Mouse (Mus musculus) CH12.LX (cell line): Measurements from ENCODE around the gene Rasgrf2. TPM values are rescaled to one million over a fixed set of nuclear protein-coding genes. Genes with fewer than 3 reads are reported as not detected.

Experiments used
- DNase-seq: peaks from one replicate; pipeline ENCODE4 v3.0.0-alpha.2; 2013; ENCODE audit errors: extremely low read depth
- H3K27ac ChIP-seq: 2 replicates; pipeline ENCODE4 v1.5.1; 2012; ENCODE audit warnings: low read depth, mild to moderate bottlenecking, control low read depth, moderate library complexity; ENCODE audit not compliant: insufficient read depth
- H3K27me3 ChIP-seq: replicated peaks from 2 replicates; pipeline ENCODE3; 2012; ENCODE audit warnings: inconsistent platforms
- H3K36me3 ChIP-seq, 2 experiments: replicated peaks in 1 of 2; 2 replicates each; pipeline versions ENCODE3 to v1.6.1; 2012; ENCODE audit warnings: inconsistent platforms in 1 of 2, low read length in 1 of 2, mild to moderate bottlenecking in 1 of 2, mixed read lengths in 1 of 2, moderate library complexity in 1 of 2; ENCODE audit not compliant: control insufficient read depth in 1 of 2, insufficient read depth in 1 of 2
- H3K4me1 ChIP-seq, 2 experiments: 2 replicates each; pipeline ENCODE4 v1.6.1; 2012; ENCODE audit warnings: inconsistent platforms in 1 of 2, moderate library complexity in 1 of 2; ENCODE audit not compliant: insufficient read depth in 2 of 2, control insufficient read depth in 1 of 2
- H3K4me2 ChIP-seq: 2 replicates; pipeline ENCODE4 v1.6.1; 2012; ENCODE audit warnings: low read depth, mild to moderate bottlenecking, control low read depth; ENCODE audit not compliant: poor library complexity, insufficient read depth, severe bottlenecking
- H3K4me3 ChIP-seq, 3 experiments: fragments of 150-350 bp in 1 of 3; sonication (generic) in 1 of 3; replicated peaks in 1 of 3; 2 replicates each; pipeline versions ENCODE3 to v1.5.1; 2011 to 2012; ENCODE audit warnings: low read depth in 2 of 3, low read length in 2 of 3, mild to moderate bottlenecking in 2 of 3, moderate library complexity in 2 of 3, control low read depth in 1 of 3, improper control_type of control experiment in 1 of 3, inconsistent platforms in 1 of 3, mixed read lengths in 1 of 3; ENCODE audit not compliant: poor library complexity in 1 of 3
- H3K79me2 ChIP-seq: replicated peaks from 2 replicates; pipeline ENCODE4 v1.6.1; 2012; ENCODE audit warnings: mild to moderate bottlenecking, moderate library complexity; ENCODE audit not compliant: control insufficient read depth, poor library complexity, insufficient read depth, severe bottlenecking; ENCODE audit errors: extremely low read depth
- H3K9ac ChIP-seq: 2 replicates; pipeline ENCODE4 v1.6.1; 2012; ENCODE audit warnings: low read depth, mild to moderate bottlenecking, control low read depth, moderate library complexity; ENCODE audit not compliant: insufficient read depth
- H3K9me3 ChIP-seq: replicated peaks from 2 replicates; pipeline ENCODE3; 2012; ENCODE audit warnings: low read length, inconsistent platforms, mixed read lengths
- BHLHE40 ChIP-seq: IDR thresholded peaks from 2 replicates; pipeline ENCODE4 v1.6.1; 2011; ENCODE audit warnings: mild to moderate bottlenecking, low read depth, low read length, improper control_type of control experiment
- CHD1 ChIP-seq: IDR thresholded peaks from 2 replicates; pipeline ENCODE4 v1.6.1; 2012; ENCODE audit warnings: low read depth, low read length, improper control_type of control experiment, inconsistent platforms
- CTCF ChIP-seq, 2 experiments: IDR thresholded peaks in 1 of 2; conservative IDR thresholded peaks in 1 of 2; 2 replicates each; pipeline ENCODE4 v1.5.1; 2011 to 2012; ENCODE audit warnings: low read depth in 2 of 2, low read length in 2 of 2, improper control_type of control experiment in 1 of 2, inconsistent platforms in 1 of 2, mild to moderate bottlenecking in 1 of 2, moderate library complexity in 1 of 2
- HCFC1 ChIP-seq: IDR thresholded peaks from 2 replicates; pipeline ENCODE4 v1.6.1; 2012; ENCODE audit warnings: low read depth, mild to moderate bottlenecking, inconsistent platforms, low read length, improper control_type of control experiment
- JUN ChIP-seq: IDR thresholded peaks from 2 replicates; pipeline ENCODE4 v1.6.1; 2011; ENCODE audit warnings: low read depth, mild to moderate bottlenecking, low read length, improper control_type of control experiment, moderate library complexity; ENCODE audit not compliant: insufficient read depth
- MAZ ChIP-seq: IDR thresholded peaks from 2 replicates; pipeline ENCODE4 v1.6.1; 2012; ENCODE audit warnings: low read depth, mild to moderate bottlenecking, inconsistent platforms, low read length, improper control_type of control experiment, moderate library complexity
- MEF2A ChIP-seq: IDR thresholded peaks from 2 replicates; pipeline ENCODE4 v1.6.1; 2014; ENCODE audit warnings: low read depth, mild to moderate bottlenecking, inconsistent platforms, low read length, improper control_type of control experiment, borderline replicate concordance
- MXI1 ChIP-seq: IDR thresholded peaks from 2 replicates; pipeline ENCODE4 v1.6.1; 2011; ENCODE audit warnings: mild to moderate bottlenecking, low read depth, low read length, improper control_type of control experiment
- NRF1 ChIP-seq: IDR thresholded peaks from 2 replicates; pipeline ENCODE4 v1.6.1; 2014; ENCODE audit warnings: low read depth, mild to moderate bottlenecking, inconsistent platforms, low read length, improper control_type of control experiment, moderate library complexity
- POLR2A ChIP-seq: IDR thresholded peaks from 2 replicates; pipeline ENCODE4 v1.6.1; 2011; ENCODE audit warnings: low read depth, mild to moderate bottlenecking, improper control_type of control experiment, low read length
- SMC3 ChIP-seq: IDR thresholded peaks from 2 replicates; pipeline ENCODE4 v1.6.1; 2011; ENCODE audit warnings: low read depth, low read length, improper control_type of control experiment
- TBP ChIP-seq: conservative IDR thresholded peaks from 2 replicates; pipeline ENCODE4 v1.6.1; 2011; ENCODE audit warnings: low read depth, low read length, improper control_type of control experiment
- TCF12 ChIP-seq: IDR thresholded peaks from 2 replicates; pipeline ENCODE4 v1.6.1; 2014; ENCODE audit warnings: low read depth, mild to moderate bottlenecking, inconsistent platforms, low read length, improper control_type of control experiment
- UBTF ChIP-seq: IDR thresholded peaks from 2 replicates; pipeline ENCODE4 v1.6.1; 2012; ENCODE audit warnings: low read depth, mild to moderate bottlenecking, inconsistent platforms, low read length, improper control_type of control experiment, moderate library complexity
- USF1 ChIP-seq: IDR thresholded peaks from 2 replicates; pipeline ENCODE4 v1.6.1; 2014; ENCODE audit warnings: low read depth, mild to moderate bottlenecking, inconsistent platforms, low read length, improper control_type of control experiment
- ZKSCAN1 ChIP-seq: IDR thresholded peaks from 2 replicates; pipeline ENCODE4 v1.6.1; 2012; ENCODE audit warnings: low read depth, inconsistent platforms, low read length, improper control_type of control experiment, borderline replicate concordance
- ZMIZ1 ChIP-seq: IDR thresholded peaks from 2 replicates; pipeline ENCODE4 v1.6.1; 2012; ENCODE audit warnings: low read depth, mild to moderate bottlenecking, inconsistent platforms, low read length, improper control_type of control experiment
- dilution Hi-C: fragments of 300-500 bp; cut with MboI; formaldehyde crosslinking; loops from 2 replicates; pipeline ENCODE4 v1.14.3; 2020; ENCODE audit warnings: low sequenced_read_pairs; ENCODE audit not compliant: extremely low pct_unique_long_range_greater_than_20kb, extremely low pct_ligation_motif_present
- in situ Hi-C: fragments of 300-500 bp; cut with MboI; formaldehyde crosslinking; loops from 3 replicates; pipeline ENCODE4 v1.14.3; 2019; ENCODE audit warnings: low sequenced_read_pairs, low pct_ligation_motif_present, low pct_unique_long_range_greater_than_20kb, mixed read lengths
- polyA plus RNA-seq: library from polyadenylated mRNA; unstranded; fragments of >175 nt; gene quantifications from 2 replicates; pipeline ENCODE4 v1.2.1, GENCODE M21; 2012; ENCODE audit warnings: low read depth; ENCODE audit not compliant: insufficient read length
- total RNA-seq, 2 experiments: library from RNA; depleted of rRNA; stranded (reverse); fragments of 300-350 nt in 1 of 2; fragments of >200 nt in 1 of 2; gene quantifications; 2 replicates each; pipeline ENCODE4 v1.2.3; 2012 to 2014

Gene Rasgrf2
- total and polyA plus RNA-seq, 3 experiments, result 2.6 to 5.0 (median 4.7) TPM

DNA sequence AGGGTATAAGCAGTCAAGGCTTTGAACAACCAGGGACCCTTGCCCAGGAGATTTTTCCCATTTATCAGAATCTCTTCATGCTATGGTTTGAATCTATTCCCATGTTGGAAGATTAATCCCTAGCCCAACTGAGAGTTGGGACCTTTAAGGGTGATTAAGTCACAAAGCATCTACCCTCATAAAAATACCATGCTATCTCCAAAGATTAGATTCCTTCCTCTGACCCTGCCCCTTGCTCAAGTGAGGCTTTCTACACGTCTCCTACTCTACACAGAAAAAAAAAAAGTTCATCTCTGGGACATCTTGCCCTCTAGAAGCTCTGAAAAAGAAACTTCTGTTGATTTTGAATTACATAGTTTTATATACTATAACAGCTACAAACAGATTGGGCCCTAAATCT is 154.5 kb downstream of the Rasgrf2 start:
- no peak for DNase-seq
- Histone ChIP-seq H3K36me3 (peaks cover 9 to 31% of the 10 kb centered on the region in 2 experiments), H3K4me1 (peaks cover 4 to 11% of the 10 kb centered on the region in 2 experiments), H3K27me3 (no peaks in the 10 kb centered on the region), H3K79me2 (no peaks in the 10 kb centered on the region), H3K9me3 (no peaks in the 10 kb centered on the region)
- in situ Hi-C loops, result no loop called here
- no peak for TF ChIP-seq HCFC1
- no peak for TF ChIP-seq SMC3
- TF ChIP-seq CHD1, result no peak
- TF ChIP-seq TBP, result no peak
- TF ChIP-seq TCF12, result no peak
- no peak for TF ChIP-seq MEF2A
- TF ChIP-seq USF1, result no peak
- TF ChIP-seq MXI1, result no peak
- no peak for TF ChIP-seq MAZ
- TF ChIP-seq, all 38 proteins: peak for 0
- Histone ChIP-seq H3K27ac (no peak overlapping the region), H3K4me3 (no peak overlapping the region), H3K4me2 (no peak overlapping the region), H3K9ac (no peak overlapping the region)
- dilution Hi-C loops, result no loop called here

DNA sequence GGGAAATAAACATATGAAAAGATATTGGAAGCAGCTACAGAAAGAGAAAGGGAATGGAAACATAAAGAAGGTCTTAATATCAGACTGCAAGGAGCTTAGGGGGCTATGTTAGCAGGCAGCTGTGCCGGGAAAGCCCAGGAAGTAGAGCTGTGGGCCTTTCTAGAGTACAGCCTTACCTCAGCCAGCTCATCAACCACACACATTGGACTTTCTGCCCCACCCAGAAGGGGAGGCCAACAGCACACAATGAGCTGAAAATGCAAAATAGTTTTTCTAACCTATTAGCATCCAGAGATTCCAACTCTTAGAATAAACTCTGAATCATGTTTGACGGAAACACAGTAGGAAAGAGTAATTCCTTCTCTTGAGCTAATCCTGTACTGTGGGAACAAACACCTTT is 154.9 kb downstream of the Rasgrf2 start:
- H3K27ac ChIP-seq, result no peak overlapping the region
- TF ChIP-seq CHD1 (no peak), CTCF (conservative IDR thresholded peaks at IDR 0.05 in 1 of 2, IDR thresholded peaks at IDR 0.05 in 1 of 2; ENCODE audit: low read depth in 2 of 2, low read length in 2 of 2) (no peak), POLR2A (no peak), UBTF (no peak), ZMIZ1 (no peak), TCF12 (no peak), BHLHE40 (no peak), MEF2A (no peak), JUN (no peak), HCFC1 (no peak), NRF1 (no peak), ZKSCAN1 (no peak), USF1 (no peak)

More for the DNA sequence above, 154.9 kb downstream of the Rasgrf2 start:
- DNase-seq, result no peak
- Histone ChIP-seq H3K27me3 (no peaks in the 10 kb centered on the region), H3K4me2 (no peak overlapping the region), H3K9me3 (no peaks in the 10 kb centered on the region), H3K4me3 (no peak overlapping the region), H3K36me3 (peaks cover 9 to 28% of the 10 kb centered on the region in 2 experiments), H3K9ac (no peak overlapping the region), H3K4me1 (peaks cover 4 to 11% of the 10 kb centered on the region in 2 experiments), H3K79me2 (no peaks in the 10 kb centered on the region)
- in situ Hi-C loops, result no loop called here
- dilution Hi-C loops, result no loop called here
